14 mouse cellular contexts compared by ENCODE assay signal in the genomic region with DNA sequence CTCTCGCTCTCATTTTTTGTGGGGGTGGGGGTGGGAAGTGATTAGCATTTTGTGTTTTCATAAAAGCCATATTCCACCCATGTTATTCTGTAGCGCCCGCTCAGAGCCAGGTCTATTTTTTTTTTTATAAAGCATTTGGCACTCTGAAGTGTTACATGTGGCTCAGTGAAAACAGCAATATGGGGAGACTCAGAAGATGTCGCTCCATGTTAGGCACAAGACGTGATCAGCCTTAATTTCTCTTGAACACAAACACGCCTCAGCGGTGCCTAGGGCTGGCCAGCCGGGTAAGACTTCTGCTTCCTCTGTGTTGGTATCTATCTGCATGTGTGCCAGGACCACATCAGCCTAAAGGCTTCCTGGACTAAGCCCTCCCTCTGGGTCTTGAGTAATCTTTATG.
"Had no signal": no experiment of that assay in that cellular context is flagged by ENCODE, and none has a peak within 500 bp of the region (broad histone marks: within the 10 kb centered on the region; RNA-seq: fewer than 3 reads in every experiment).

No protein-coding gene starts in this region.

- H3K4me1 ChIP-seq: kidney, embryonic 15.5 days; liver, embryonic 13.5 days had no signal

- H3K27ac ChIP-seq: kidney, embryonic 15.5 days; left cerebral cortex, adult 2 months; liver, embryonic 13.5 days had no signal

- H3K27me3 ChIP-seq: kidney, embryonic 15.5 days; liver, embryonic 13.5 days had no signal

- H3K4me3 ChIP-seq: kidney, embryonic 15.5 days; left cerebral cortex, adult 2 months; liver, embryonic 13.5 days had no signal

- H3K36me3 ChIP-seq: kidney, embryonic 15.5 days; liver, embryonic 13.5 days had no signal

- H3K4me2 ChIP-seq: kidney, embryonic 15.5 days; liver, embryonic 13.5 days; midbrain, embryonic 11.5 days had no signal

- DNase-seq: kidney, adult 11 months; kidney, adult 8-10 months; kidney, postnatal 10 days; kidney, postnatal 36 days; liver, embryonic 13.5 days; lung, adult 2 months; lung, postnatal 14 days; lung, postnatal 4 days; midbrain, embryonic 14.5 days; thymus, adult 18-20 months; thymus, postnatal 36 days had no signal

- H3K9me3 ChIP-seq: kidney, embryonic 15.5 days; liver, embryonic 13.5 days had no signal

- H3K9ac ChIP-seq: kidney, embryonic 15.5 days; liver, embryonic 13.5 days had no signal
